Mouse (Mus musculus): ENCODE measurements around the gene Zg16. TPM values are rescaled to one million over a fixed set of nuclear protein-coding genes. Genes with fewer than 3 reads are reported as not detected.

Zg16 gene
- polyA plus RNA-seq, 1 experiment from 2014 or later, result 29.5 TPM

DNA sequence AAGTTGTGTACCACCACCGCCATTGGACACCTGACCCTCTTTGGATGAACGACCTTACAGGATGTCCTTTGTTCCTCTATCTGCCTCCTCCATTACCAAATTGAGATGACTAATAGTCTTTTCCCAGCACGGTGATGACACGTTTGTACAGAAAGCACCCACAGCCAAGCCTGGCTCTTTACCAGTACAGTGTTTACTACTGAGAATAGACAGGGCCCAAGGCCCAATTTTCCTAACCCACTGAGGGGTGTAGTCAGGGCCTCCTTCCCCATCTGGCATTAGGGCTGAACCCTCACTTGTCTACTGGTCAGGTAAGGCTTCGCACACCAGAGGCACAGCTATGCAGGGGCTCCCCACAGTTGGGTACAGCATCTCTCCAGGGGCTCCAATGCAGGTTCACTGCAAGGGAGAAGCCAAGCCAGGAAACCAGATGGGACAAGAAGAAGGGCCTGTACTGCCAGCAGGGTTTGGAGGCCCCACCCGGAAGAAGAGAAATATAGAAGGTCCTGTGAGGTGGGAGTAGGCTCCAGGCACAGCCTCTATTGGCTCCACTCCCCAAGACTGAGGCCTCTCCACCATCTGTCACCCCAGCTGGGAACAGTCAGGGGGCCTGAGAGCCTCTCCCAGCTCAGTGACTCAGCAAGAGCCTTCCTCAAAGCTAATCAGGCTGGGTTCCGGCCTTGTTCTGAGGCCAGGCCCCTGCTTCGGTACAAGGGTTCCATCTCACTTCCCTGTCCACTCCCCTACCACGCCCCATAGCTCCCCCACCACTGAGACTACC is 78.7 kb downstream of the Zg16 start:
- Histone ChIP-seq H3K27me3 (ENCODE audit: control insufficient read depth, insufficient read depth, low read length) (no peaks in the 10 kb centered on the region), H3K9me3 (replicated peaks; ENCODE audit: control insufficient read depth, low read length) (no peaks in the 10 kb centered on the region), H3K9ac (ENCODE audit: low read length) (peak overlapping the region; percentile 37), H3K4me2 (ENCODE audit: low read depth, low read length) (peak overlapping the region; percentile 19), H3K4me1 (ENCODE audit: control insufficient read depth, insufficient read depth, low read length) (peaks cover 20% of the 10 kb centered on the region), H3K36me3 (ENCODE audit: control insufficient read depth, insufficient read depth, low read length) (no peaks in the 10 kb centered on the region), H3K27ac (ENCODE audit: low read length) (peak overlapping the region; percentile 86), H3K4me3 (replicated peaks; ENCODE audit: low read length) (no peak overlapping the region)
- 28% methylated on average over 9 of the region's 9 CpGs for WGBS
- peak; percentile 96 for ATAC-seq (ENCODE audit: insufficient read depth, low FRiP score)

DNA sequence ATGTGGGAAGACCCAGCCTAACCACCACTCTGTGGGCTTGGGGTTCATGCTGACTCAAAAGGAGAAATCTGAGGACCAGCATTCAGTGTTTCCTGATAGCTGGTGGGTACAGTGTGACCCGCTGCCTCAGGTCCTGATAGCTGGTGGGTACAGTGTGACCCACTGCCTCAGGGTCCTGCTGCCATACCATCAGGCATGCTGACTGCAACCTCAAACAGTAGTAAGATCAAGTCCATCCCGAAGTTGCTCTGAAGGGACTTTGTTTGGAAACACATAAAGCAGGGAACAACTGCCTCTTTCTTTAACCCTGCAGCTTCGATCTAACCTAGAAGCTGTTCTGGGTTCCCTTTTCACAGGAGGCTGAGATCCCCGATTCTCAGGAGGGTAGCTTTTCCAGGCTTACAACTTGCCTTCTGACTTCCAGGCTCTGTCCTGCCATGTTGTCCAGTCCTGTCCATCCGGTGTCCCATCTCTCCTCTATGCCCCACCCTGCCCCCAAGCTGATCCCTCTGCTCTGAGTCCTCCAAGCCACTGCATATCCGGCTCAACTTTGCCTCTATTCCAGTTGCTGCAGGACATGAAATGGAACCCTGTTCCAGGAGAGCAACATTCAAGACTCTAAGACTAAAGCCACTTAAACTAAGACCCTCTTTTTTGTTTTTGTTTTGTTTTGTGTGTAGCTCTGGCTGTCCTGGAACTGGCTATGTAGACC is 79.7 kb downstream of the Zg16 start:
- Histone ChIP-seq H3K36me3 (ENCODE audit: control insufficient read depth, insufficient read depth, low read length) (no peaks in the 10 kb centered on the region), H3K9ac (ENCODE audit: low read length) (0 out of 2 replicates have a peak overlapping the region, but pooled peaks have one; percentile 4), H3K9me3 (replicated peaks; ENCODE audit: control insufficient read depth, low read length) (no peaks in the 10 kb centered on the region), H3K27me3 (ENCODE audit: control insufficient read depth, insufficient read depth, low read length) (no peaks in the 10 kb centered on the region), H3K4me2 (ENCODE audit: low read depth, low read length) (no peak overlapping the region), H3K4me3 (replicated peaks; ENCODE audit: low read length) (no peak overlapping the region), H3K4me1 (ENCODE audit: control insufficient read depth, insufficient read depth, low read length) (peaks cover 19% of the 10 kb centered on the region), H3K27ac (ENCODE audit: low read length) (peak overlapping the region; percentile 86; the same call in 1 of the 2 replicates)
- WGBS, result 83% methylated on average over 6 of the region's 6 CpGs
- no peak for ATAC-seq (ENCODE audit: insufficient read depth, low FRiP score)

GRCm38 (mm10) chr7:127004122-127004875 is 82.8 kb downstream of the Zg16 start:
- Histone ChIP-seq H3K27ac (ENCODE audit: low read length) (no peak overlapping the region), H3K4me2 (ENCODE audit: low read depth, low read length) (no peak overlapping the region), H3K9ac (ENCODE audit: low read length) (no peak overlapping the region), H3K27me3 (ENCODE audit: control insufficient read depth, insufficient read depth, low read length) (no peaks in the 10 kb centered on the region), H3K9me3 (replicated peaks; ENCODE audit: control insufficient read depth, low read length) (no peaks in the 10 kb centered on the region), H3K36me3 (ENCODE audit: control insufficient read depth, insufficient read depth, low read length) (no peaks in the 10 kb centered on the region), H3K4me3 (replicated peaks; ENCODE audit: low read length) (no peak overlapping the region), H3K4me1 (ENCODE audit: control insufficient read depth, insufficient read depth, low read length) (peaks cover 17% of the 10 kb centered on the region)
- no peak for ATAC-seq (ENCODE audit: insufficient read depth, low FRiP score)
- 73% methylated on average over 4 of the region's 4 CpGs for WGBS

DNA sequence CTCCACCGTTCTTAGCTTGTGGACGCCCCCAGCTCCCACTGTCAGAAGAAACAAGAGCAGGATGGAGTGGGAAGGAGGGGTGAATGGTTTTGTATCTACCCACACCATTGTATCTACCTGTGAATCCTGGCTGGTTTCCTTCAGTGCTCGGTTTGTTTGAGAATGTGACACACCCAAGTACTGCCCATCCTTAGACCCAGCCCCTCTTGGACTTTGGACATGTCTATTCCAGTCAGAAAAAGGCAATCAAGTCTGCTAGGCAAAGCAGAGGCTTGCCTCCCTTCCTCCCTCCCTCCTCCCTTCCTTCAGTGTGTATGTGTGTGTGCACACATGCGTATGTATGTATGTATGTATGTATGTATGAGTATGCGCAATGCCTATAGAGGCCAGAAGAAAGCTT is 83.5 kb downstream of the Zg16 start:
- WGBS, result 75% methylated on average over 5 of the region's 5 CpGs
- Histone ChIP-seq H3K9ac (ENCODE audit: low read length) (no peak overlapping the region), H3K36me3 (ENCODE audit: control insufficient read depth, insufficient read depth, low read length) (no peaks in the 10 kb centered on the region), H3K4me3 (replicated peaks; ENCODE audit: low read length) (no peak overlapping the region), H3K4me1 (ENCODE audit: control insufficient read depth, insufficient read depth, low read length) (peaks cover 11% of the 10 kb centered on the region), H3K9me3 (replicated peaks; ENCODE audit: control insufficient read depth, low read length) (no peaks in the 10 kb centered on the region), H3K4me2 (ENCODE audit: low read depth, low read length) (no peak overlapping the region), H3K27ac (ENCODE audit: low read length) (no peak overlapping the region), H3K27me3 (ENCODE audit: control insufficient read depth, insufficient read depth, low read length) (no peaks in the 10 kb centered on the region)
- ATAC-seq (ENCODE audit: insufficient read depth, low FRiP score), result peak; percentile 8; the same call in 1 of the 2 replicates

Small RNAs within 50 kb of the gene (microRNA-seq; reads per million reads assigned to microRNA genes)
- not detected for gene Gm44343

Other genes starting within 250 kb of the Zg16 start
- gene Doc2a, start 239.9 kb downstream of the Zg16 start, polyA plus RNA-seq (2015; fragmentation: Nextera tagmentation; extraction: Ambion mirVana), result 0.89 TPM in 1 of 2 replicates, not detected in the other
- gene Hirip3, start 225.4 kb downstream of the Zg16 start, polyA plus RNA-seq (2015; fragmentation: Nextera tagmentation; extraction: Ambion mirVana), result 22.9 and 24.4 TPM in 2 replicates
- 62.2 and 64.8 TPM in 2 replicates for gene Ino80e, start 225.0 kb downstream of the Zg16 start, polyA plus RNA-seq (2015; fragmentation: Nextera tagmentation; extraction: Ambion mirVana)
- gene Taok2, start 202.6 kb downstream of the Zg16 start, polyA plus RNA-seq (2015; fragmentation: Nextera tagmentation; extraction: Ambion mirVana), result 40.1 and 43.3 TPM in 2 replicates
- gene Tmem219, start 164.4 kb downstream of the Zg16 start, polyA plus RNA-seq (2015; fragmentation: Nextera tagmentation; extraction: Ambion mirVana), result 30.2 and 34.1 TPM in 2 replicates
- gene Kctd13, start 158.4 kb downstream of the Zg16 start, polyA plus RNA-seq (2015; fragmentation: Nextera tagmentation; extraction: Ambion mirVana), result 11.3 and 12.8 TPM in 2 replicates
- gene Asphd1, start 137.7 kb downstream of the Zg16 start, polyA plus RNA-seq (2015; fragmentation: Nextera tagmentation; extraction: Ambion mirVana), result 0.18 and 0.45 TPM in 2 replicates
- gene Sez6l2, start 136.8 kb downstream of the Zg16 start, polyA plus RNA-seq (2015; fragmentation: Nextera tagmentation; extraction: Ambion mirVana), result 1.3 and 1.9 TPM in 2 replicates
- gene Cdipt, start 111.4 kb downstream of the Zg16 start, polyA plus RNA-seq (2015; fragmentation: Nextera tagmentation; extraction: Ambion mirVana), result 110 and 125 TPM in 2 replicates
- gene Cdiptos, start 111.2 kb downstream of the Zg16 start, polyA plus RNA-seq (2015; fragmentation: Nextera tagmentation; extraction: Ambion mirVana), result 1.5 and 2.1 TPM in 2 replicates
- gene Mvp, start 72.7 kb downstream of the Zg16 start, polyA plus RNA-seq (2015; fragmentation: Nextera tagmentation; extraction: Ambion mirVana), result 28.0 and 28.3 TPM in 2 replicates
- 0.36 TPM in 1 of 2 replicates, not detected in the other for gene Pagr1b, start 70.8 kb downstream of the Zg16 start, polyA plus RNA-seq (2015; fragmentation: Nextera tagmentation; extraction: Ambion mirVana)
- 43.5 and 56.6 TPM in 2 replicates for gene Pagr1a, start 70.0 kb downstream of the Zg16 start, polyA plus RNA-seq (2015; fragmentation: Nextera tagmentation; extraction: Ambion mirVana)
- 31.1 and 39.0 TPM in 2 replicates for gene Gm42742, start 66.2 kb downstream of the Zg16 start, polyA plus RNA-seq (2015; fragmentation: Nextera tagmentation; extraction: Ambion mirVana)
- gene Prrt2, start 66.1 kb downstream of the Zg16 start, polyA plus RNA-seq (2015; fragmentation: Nextera tagmentation; extraction: Ambion mirVana), result 8.5 and 9.6 TPM in 2 replicates
- gene Maz, start 60.3 kb downstream of the Zg16 start, polyA plus RNA-seq (2015; fragmentation: Nextera tagmentation; extraction: Ambion mirVana), result 23.2 and 27.9 TPM in 2 replicates
- gene Kif22, start 44.9 kb downstream of the Zg16 start, polyA plus RNA-seq (2015; fragmentation: Nextera tagmentation; extraction: Ambion mirVana), result 91.5 and 92.2 TPM in 2 replicates
- 6.6 and 7.5 TPM in 2 replicates for gene AI467606, start 4.0 kb upstream of the Zg16 start, polyA plus RNA-seq (2015; fragmentation: Nextera tagmentation; extraction: Ambion mirVana)
- gene Qprt, start 34.9 kb upstream of the Zg16 start, polyA plus RNA-seq (2015; fragmentation: Nextera tagmentation; extraction: Ambion mirVana), result 4.7 and 4.8 TPM in 2 replicates
- gene Spn, start 50.5 kb upstream of the Zg16 start, polyA plus RNA-seq (2015; fragmentation: Nextera tagmentation; extraction: Ambion mirVana), result 0.77 and 1.3 TPM in 2 replicates
- 43.7 and 47.7 TPM in 2 replicates for gene Cd2bp2, start 108.7 kb upstream of the Zg16 start, polyA plus RNA-seq (2015; fragmentation: Nextera tagmentation; extraction: Ambion mirVana)
- gene Tbc1d10b, start 121.1 kb upstream of the Zg16 start, polyA plus RNA-seq (2015; fragmentation: Nextera tagmentation; extraction: Ambion mirVana), result 15.4 and 15.7 TPM in 2 replicates
- 23.9 and 312 TPM in 2 replicates for gene Mylpf, start 121.6 kb upstream of the Zg16 start, polyA plus RNA-seq (2015; fragmentation: Nextera tagmentation; extraction: Ambion mirVana)
- gene Zfp553, start 145.7 kb upstream of the Zg16 start, polyA plus RNA-seq (2015; fragmentation: Nextera tagmentation; extraction: Ambion mirVana), result 27.1 and 28.5 TPM in 2 replicates
- gene Sept1, start 145.8 kb upstream of the Zg16 start, polyA plus RNA-seq (2015; fragmentation: Nextera tagmentation; extraction: Ambion mirVana), result 14.7 and 15.0 TPM in 2 replicates
- 35.5 and 37.8 TPM in 2 replicates for gene Zfp771, start 156.9 kb upstream of the Zg16 start, polyA plus RNA-seq (2015; fragmentation: Nextera tagmentation; extraction: Ambion mirVana)
- gene Dctpp1, start 173.4 kb upstream of the Zg16 start, polyA plus RNA-seq (2015; fragmentation: Nextera tagmentation; extraction: Ambion mirVana), result 131 and 145 TPM in 2 replicates
- gene Sephs2, start 186.7 kb upstream of the Zg16 start, polyA plus RNA-seq (2015; fragmentation: Nextera tagmentation; extraction: Ambion mirVana), result 82.2 and 94.3 TPM in 2 replicates
- 3.1 and 4.0 TPM in 2 replicates for gene Itgal, start 208.9 kb upstream of the Zg16 start, polyA plus RNA-seq (2015; fragmentation: Nextera tagmentation; extraction: Ambion mirVana)

Data from stomach, embryonic 16.5 days (tissue).